Mouse (Mus musculus): Measurements from ENCODE around the gene Gid4. TPM values are rescaled to one million over a fixed set of nuclear protein-coding genes. Genes with fewer than 3 reads are reported as not detected.
"Not testable (repeated sequence)": the region's sequence is repeated elsewhere in the genome, so short reads cannot be mapped to it uniquely, and the experiment has no call there.

Gid4 gene
- polyA plus RNA-seq, 1 experiment = 12.3 TPM

- WGBS = 79% methylated on average over 1 of the region's 1 CpGs
- DNase-seq (ENCODE audit: low read depth, low spot score) = no peak
Measured at GRCm38 (mm10) chr11:60423006-60423405, 6.1 kb downstream of the Gid4 start.

- DNase-seq (ENCODE audit: low read depth, low spot score) = peak; percentile 45
- 36% methylated on average over 1 of the region's 1 CpGs for whole genome bisulfite sequencing
Measured at GRCm38 (mm10) chr11:60426417-60426816, 9.5 kb downstream of the Gid4 start.

- WGBS = 50% methylated on average over 3 of the region's 3 CpGs
- no peak for DNase-seq (ENCODE audit: low read depth, low spot score)
Measured at GRCm38 (mm10) chr11:60427628-60428027, 10.7 kb downstream of the Gid4 start.

- no peak for DNase-seq (ENCODE audit: low read depth, low spot score)
Measured at GRCm38 (mm10) chr11:60433501-60433900, 16.6 kb downstream of the Gid4 start.

- WGBS = 75% methylated on average over 1 of the region's 1 CpGs
- DNase-seq (ENCODE audit: low read depth, low spot score) = no peak
Measured at GRCm38 (mm10) chr11:60435133-60435532, 18.2 kb downstream of the Gid4 start.

GRCm38 (mm10) chr11:60436618-60437017 is 19.7 kb downstream of the Gid4 start:
- no peak for DNase-seq (ENCODE audit: low read depth, low spot score)
- WGBS = 88% methylated on average over 3 of the region's 3 CpGs

- not testable (repeated sequence) for DNase-seq (ENCODE audit: low read depth, low spot score)
- 30% methylated on average over 1 of the region's 1 CpGs for WGBS
Measured at GRCm38 (mm10) chr11:60439621-60440020, 22.7 kb downstream of the Gid4 start.

- DNase-seq (ENCODE audit: low read depth, low spot score) = no peak
- WGBS = 47% methylated on average over 7 of the region's 7 CpGs
Measured at GRCm38 (mm10) chr11:60440176-60440575, 23.2 kb downstream of the Gid4 start.

GRCm38 (mm10) chr11:60442896-60443295 is 26.0 kb downstream of the Gid4 start:
- DNase-seq (ENCODE audit: low read depth, low spot score) = no peak
- WGBS = 90% methylated on average over 6 of the region's 6 CpGs

GRCm38 (mm10) chr11:60444007-60444406 is 27.1 kb downstream of the Gid4 start:
- WGBS = 67% methylated on average over 4 of the region's 4 CpGs
- DNase-seq (ENCODE audit: low read depth, low spot score) = no peak

GRCm38 (mm10) chr11:60454080-60454744 is 37.3 kb downstream of the Gid4 start, which contains the start of gene Drg2:
TSS of gene Drg2 (plus strand) at chr11:60454591.
- 3% methylated on average over 27 of the region's 27 CpGs for WGBS
- peak; percentile 67 for DNase-seq (ENCODE audit: low read depth, low spot score)

GRCm38 (mm10) chr11:60454745-60455087 is 37.8 kb downstream of the Gid4 start:
- DNase-seq (ENCODE audit: low read depth, low spot score) = no peak
- WGBS = 1% methylated on average over 17 of the region's 17 CpGs

- DNase-seq (ENCODE audit: low read depth, low spot score) = no peak
Measured at GRCm38 (mm10) chr11:60457973-60458372, 41.0 kb downstream of the Gid4 start.

GRCm38 (mm10) chr11:60465943-60466380 is 49.0 kb downstream of the Gid4 start:
- DNase-seq (ENCODE audit: low read depth, low spot score) = no peak
- WGBS = 49% methylated on average over 2 of the region's 2 CpGs

More at GRCm38 (mm10) chr11:60457973-60458372, 41.0 kb downstream of the Gid4 start:
- WGBS = 84% methylated on average over 1 of the region's 1 CpGs

- no peak for DNase-seq (ENCODE audit: low read depth, low spot score)
- 95% methylated on average over 3 of the region's 3 CpGs for WGBS
Measured at GRCm38 (mm10) chr11:60469039-60469438, 52.1 kb downstream of the Gid4 start, which contains the start of gene Myo15. TSS of gene Myo15 (plus strand) at chr11:60469339.

GRCm38 (mm10) chr11:60470743-60471142 is 53.8 kb downstream of the Gid4 start:
- no peak for DNase-seq (ENCODE audit: low read depth, low spot score)
- WGBS = 83% methylated on average over 9 of the region's 9 CpGs

GRCm38 (mm10) chr11:60474534-60474933 is 57.6 kb downstream of the Gid4 start:
- 87% methylated on average over 5 of the region's 5 CpGs for WGBS
- no peak for DNase-seq (ENCODE audit: low read depth, low spot score)

- WGBS = 88% methylated on average over 5 of the region's 5 CpGs
- DNase-seq (ENCODE audit: low read depth, low spot score) = no peak
Measured at GRCm38 (mm10) chr11:60475668-60476362, 58.9 kb downstream of the Gid4 start.

GRCm38 (mm10) chr11:60478121-60478520 is 61.2 kb downstream of the Gid4 start:
- 37% methylated on average over 17 of the region's 17 CpGs for WGBS

GRCm38 (mm10) chr11:60486267-60486666 is 69.3 kb downstream of the Gid4 start:
- 50% methylated on average over 3 of the region's 3 CpGs for WGBS

More at GRCm38 (mm10) chr11:60478121-60478520, 61.2 kb downstream of the Gid4 start:
- DNase-seq (ENCODE audit: low read depth, low spot score) = no peak

GRCm38 (mm10) chr11:60492726-60493125 is 75.8 kb downstream of the Gid4 start:
- WGBS = 88% methylated on average over 5 of the region's 5 CpGs
- DNase-seq (ENCODE audit: low read depth, low spot score) = no peak

More at GRCm38 (mm10) chr11:60486267-60486666, 69.3 kb downstream of the Gid4 start:
- DNase-seq (ENCODE audit: low read depth, low spot score) = no peak

Data from large intestine, adult 2 months (tissue).